Mouse (Mus musculus): Measurements from ENCODE around the gene Ppp1r27.
"Not testable (repeated sequence)": the region's sequence is repeated elsewhere in the genome, so short reads cannot be mapped to it uniquely, and the experiment has no call there.

Gene Ppp1r27

DNA sequence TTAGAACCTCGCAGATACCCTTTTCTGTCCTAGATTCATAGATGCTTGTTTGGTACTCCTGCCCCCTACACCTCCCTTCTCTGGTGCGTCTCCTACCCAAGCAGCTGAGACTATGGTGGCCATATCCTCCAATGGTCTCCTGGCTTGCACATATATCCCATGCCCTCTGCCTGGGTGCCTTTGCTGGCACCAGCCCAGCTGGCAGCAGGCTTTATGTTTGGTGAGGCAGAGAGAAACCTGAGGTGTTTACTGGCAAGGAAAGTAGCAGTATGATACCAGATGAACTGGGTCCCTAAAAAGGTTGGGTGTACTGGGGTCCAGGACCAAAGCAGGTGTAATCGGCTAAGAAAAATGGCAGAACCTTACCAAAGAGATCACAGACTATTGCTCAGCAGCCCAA is 5.0 kb downstream of the Ppp1r27 start:
- DNase-seq (ENCODE audit: low spot score): no peak

DNA sequence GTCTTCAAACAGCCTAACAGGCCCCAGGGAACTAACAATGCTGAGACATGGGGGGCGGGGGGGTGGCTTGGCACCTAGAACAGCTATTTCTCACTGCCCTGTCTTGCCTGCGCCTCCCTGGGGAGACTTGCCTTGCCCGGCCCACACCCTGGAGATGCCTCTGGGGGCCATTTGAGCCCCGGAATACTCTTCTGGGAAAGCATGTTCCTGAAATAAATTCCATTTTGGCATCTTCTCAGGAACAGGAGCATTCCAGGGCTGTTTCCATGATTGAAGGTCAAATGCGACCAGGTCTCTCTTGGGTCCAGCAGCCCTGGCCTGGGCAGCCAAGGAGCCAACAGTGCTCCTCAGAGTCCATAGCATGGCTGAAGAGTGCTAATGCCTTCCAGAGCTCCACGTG is 8.6 kb downstream of the Ppp1r27 start:
- no peak for DNase-seq (ENCODE audit: low spot score)

DNA sequence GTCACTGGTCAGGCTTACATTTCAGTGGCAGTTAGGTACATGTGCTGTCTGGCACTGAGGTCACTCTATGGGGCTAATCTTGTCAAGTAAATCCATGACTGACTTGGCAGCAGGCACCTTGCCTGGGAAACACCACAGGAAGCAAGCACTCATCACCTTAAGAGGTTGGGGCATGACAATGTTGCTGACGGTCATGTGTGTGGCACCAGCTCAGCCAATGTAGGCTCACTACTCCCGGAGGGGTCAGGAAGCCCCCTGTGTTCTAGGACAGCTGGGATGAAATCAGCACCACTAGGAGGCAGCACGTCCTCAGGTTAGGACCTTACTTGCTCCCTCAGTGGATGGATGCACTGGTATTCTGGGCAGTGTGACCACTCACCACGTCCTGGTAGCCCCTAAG is 9.0 kb downstream of the Ppp1r27 start:
- DNase-seq (ENCODE audit: low spot score): no peak

DNA sequence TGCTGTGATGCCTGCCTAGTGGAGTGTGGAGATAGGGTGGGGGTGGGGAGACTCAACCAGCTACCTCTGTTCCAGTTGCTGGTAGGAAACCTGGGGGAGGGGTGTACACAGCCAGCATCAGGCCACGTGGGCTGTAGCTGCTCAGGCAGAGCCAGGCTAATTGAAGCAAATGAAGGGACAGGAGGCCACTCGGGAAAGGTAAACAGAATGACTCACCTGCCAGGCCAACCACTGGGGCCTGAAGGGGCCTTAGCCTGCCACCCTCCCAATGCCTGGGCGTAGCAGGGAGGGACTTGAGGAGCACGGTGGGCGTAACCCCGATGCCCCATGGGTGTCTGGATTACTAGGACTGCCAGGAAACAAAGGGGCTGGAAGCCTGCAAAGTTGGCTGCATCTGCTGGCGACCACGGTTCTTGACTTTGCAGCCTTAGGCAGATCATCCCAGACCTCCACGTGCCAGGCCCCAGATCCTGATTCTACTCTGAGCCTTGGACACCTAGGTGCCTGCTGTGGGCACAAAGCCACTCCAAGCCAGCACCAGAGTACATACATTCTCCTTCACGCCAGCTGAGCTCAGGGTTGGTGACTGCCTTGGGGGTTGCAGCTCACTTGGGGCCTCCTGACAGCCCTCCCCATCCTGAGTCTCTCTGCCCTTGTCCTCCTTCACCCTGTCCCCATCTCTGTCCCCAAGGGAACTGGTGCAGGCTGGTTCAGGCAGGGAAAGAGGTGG is 11.5 kb downstream of the Ppp1r27 start:
- peak; percentile 72 for DNase-seq (ENCODE audit: low spot score)

DNA sequence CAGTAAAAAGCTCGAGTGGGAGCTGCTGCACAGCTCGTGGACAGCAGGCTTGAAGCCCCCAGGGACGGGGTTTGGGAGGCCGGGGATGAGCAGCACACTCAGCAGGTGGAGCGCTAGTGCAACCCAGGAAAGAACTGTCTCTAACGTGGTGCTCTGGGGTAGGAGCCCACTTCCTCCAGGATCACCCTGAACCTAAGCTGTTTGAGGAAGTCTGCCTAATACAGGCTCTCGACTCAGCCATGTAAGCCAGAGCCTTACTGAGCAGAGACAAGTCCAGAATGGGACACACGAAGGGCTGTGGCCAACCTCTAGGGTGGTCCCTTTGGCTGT is 12.0 kb downstream of the Ppp1r27 start:
- DNase-seq (ENCODE audit: low spot score): no peak

DNA sequence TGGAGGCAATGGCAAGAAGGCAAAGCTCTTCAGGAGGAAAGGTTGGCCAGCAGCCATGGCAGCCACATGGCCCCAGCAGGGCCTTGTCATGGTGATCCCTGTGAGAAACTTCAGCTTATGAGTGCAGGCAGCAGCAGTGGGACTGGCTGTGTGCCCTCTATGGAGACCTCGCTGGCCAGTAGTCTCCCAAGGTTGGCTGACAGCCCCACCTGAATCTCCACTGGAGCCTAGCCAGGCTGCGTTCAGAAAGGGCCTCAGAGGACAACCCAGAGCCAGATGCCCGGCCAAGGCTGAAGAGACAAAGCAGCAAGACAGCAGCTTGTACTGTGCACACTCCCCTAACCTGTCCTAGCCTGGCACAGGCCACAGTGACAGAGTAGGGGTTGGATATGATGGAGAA is 12.4 kb downstream of the Ppp1r27 start:
- DNase-seq (ENCODE audit: low spot score): peak; percentile 40

DNA sequence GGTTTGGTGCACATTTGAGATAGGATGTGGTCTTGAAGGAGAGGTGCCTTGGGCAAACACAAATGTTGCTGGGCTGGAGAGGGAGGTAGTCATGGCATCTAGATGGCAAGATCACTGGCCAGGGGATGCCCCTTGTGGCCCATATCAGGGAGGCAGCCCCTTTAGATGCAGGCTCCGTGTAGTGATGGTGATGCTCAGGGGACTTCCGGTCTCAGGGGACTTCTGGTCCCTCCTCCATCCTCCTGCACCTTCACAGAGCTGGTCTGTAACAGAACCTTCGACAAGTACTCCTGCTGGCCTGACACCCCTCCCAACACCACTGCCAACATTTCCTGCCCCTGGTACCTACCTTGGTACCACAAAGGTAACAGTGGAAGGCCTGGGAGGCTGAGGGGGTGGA is 15.1 kb downstream of the Ppp1r27 start:
- DNase-seq (ENCODE audit: low spot score): no peak

DNA sequence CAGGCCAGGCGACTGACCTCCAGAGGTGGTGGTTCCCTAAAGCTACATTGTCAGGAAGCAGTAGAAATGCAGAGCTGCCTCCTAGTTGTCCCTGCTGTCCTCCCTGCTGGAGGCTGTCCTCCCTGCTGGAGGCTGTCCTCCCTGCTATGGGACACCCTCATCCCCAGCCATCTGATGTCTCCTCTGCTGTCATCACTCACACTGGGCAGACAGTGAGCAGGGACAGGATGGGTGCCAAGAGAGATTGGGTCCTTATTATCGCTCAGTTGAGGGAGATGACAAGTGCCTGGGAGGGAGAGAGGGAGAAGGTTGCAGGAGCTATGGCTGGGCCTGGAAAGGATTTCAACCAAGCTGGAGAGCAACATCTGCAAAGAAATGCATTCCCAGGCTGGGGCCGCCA is 15.8 kb downstream of the Ppp1r27 start:
- no peak for DNase-seq (ENCODE audit: low spot score)

DNA sequence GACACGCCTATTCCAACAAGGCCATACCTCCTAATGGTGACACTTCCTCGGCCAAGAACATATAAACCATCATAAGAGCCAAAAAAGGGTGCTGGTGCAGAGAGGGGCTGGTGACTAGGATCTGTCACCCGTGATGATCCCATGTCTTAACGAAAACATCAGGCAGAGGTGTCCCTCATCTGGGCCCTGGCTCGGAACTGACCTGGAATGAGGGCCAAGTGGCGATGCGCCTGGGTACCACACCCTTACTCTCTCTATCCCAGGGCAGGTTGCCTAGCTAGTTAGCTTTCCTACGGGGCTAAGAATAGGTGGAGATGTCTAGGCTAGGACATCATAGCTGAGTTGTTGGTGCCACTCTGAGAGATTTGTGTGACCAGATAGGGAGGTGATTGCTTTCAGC is 16.8 kb downstream of the Ppp1r27 start:
- DNase-seq (ENCODE audit: low spot score): no peak

DNA sequence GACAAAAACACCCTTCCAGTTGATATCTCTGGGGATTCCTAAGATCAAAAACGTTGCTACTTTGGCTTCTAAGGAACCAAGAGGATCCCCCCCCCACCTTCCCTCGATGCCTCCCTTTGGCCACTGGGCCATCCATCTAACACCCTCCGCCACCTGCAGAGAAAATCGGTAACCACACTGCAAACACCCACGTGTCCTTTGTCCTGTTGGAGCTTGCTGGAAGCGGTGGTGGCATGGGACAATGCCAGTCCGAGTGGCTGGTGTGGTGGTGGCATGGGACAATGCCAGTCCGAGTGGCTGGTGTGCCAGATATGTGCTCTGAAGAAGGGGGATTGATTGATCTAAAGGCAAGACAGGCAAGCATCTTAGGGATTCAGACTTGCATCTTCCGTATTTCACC is 19.3 kb downstream of the Ppp1r27 start:
- DNase-seq (ENCODE audit: low spot score): no peak

DNA sequence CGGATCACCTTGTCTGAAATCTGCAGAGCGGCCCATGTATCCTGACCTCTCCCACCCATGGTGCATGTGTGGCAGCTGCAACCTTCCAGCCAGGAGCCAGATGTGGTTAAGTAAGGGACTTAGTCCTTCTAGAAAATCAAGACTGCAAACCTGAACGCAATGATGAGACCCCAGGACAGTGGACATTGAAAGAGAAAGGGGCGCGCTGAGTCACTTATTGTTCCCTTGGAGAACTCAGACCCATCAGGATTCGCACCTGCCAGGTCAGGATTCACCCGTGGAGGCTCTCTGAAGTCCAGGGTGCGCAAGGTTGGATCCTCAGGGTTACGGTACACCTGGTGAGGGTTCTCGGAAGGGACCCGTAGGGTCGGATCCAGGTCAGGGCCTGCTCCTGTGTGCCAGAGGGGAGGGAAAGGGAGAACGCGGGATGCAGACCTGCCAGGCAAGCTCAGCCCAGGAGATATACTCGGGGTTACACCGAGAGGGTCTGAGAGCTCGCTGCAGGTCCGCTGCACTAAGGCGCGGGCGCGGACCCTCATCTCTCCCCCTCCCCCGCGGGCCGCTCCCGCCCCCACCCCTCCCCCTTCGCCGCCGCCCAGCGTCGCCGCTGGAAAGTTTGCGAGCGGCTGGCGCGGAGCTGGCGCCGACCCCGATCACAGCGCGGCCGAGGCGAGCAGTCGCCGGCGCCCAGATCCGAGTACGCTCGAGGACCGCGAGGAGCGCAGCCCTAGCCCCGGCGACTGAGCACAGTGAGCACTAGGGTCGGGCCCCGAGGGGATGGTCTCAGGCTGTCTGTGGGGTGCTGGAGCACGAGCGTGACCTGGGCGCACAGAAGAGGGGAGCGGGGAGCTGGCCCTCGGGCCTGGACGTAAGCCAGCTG is 20.6 kb downstream of the Ppp1r27 start, which contains the start of gene Gcgr:
Gcgr (plus strand) TSS at position 615 of the 880 bp plus-strand sequence.
- no peak for DNase-seq (ENCODE audit: low spot score)

DNA sequence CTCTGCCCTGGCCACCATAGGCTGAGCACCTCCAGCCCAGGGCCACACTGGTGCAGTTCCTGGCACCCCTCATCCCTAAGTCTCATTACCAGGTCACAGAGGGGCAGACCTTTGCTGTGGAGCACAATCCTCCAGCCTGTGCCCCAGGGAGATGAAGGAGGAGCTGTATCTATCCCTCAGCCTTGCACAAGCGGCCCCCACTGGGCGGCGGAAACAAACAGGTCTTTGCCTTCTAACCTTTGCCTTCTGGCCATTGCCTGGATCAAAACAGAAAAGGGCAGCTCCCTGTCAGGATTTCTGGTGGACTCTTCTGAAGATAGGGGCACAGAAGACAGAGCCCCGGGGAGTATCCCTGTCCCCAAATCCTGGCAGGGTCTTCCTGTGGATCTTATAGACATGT is 22.0 kb downstream of the Ppp1r27 start:
- DNase-seq (ENCODE audit: low spot score): no peak

DNA sequence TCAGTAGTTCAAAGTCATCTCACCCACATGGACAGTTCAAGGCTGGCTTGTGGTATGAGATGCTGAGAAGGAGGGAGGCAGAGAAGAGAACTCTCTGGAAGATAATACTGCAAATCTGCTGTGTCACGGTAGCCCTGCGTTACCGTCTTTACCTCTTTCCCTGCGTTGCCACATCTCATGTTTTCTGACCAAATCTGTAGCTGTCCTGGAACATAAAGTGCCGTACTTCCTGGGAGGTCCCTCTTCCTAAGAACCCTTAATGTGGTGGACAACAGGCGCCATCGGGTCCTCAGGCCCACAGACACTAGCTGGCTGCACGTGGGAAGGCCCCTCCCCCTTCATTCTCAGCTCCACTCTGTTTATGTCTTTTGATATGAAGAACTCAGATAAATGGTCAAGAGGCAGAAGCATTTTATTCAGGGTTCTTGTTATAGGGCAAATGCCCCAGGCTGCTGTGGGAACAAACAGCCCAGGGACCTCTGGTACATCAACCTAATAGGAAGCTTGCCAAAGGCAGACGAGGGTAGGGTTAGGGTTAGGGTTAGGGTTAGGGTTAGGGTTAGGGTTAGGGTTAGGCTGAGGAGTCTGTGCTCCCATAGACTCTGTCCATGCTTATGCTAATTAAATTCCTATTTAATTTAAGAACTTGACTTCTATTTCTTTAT is 23.1 kb downstream of the Ppp1r27 start:
- DNase-seq (ENCODE audit: low spot score): no peak

DNA sequence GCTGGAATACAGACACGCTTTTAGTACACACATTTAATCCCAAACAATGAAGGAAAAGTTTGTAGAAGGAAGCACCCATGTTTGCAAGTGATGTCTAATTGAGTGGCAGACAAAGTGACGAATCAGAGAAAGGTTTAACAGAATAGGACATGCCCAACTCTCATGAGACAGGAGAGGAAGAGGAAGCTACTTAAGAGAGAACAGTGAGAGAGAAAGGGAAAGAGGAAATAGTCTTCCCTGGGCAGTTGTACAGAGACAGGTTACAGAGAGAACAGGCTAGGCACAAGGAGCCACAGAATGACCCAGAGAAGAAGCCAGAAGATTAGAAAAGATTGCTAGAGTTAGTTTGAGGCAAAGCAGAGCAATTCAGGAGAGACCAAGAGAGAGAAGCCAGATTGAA is 25.0 kb downstream of the Ppp1r27 start:
- no peak for DNase-seq (ENCODE audit: low spot score)

DNA sequence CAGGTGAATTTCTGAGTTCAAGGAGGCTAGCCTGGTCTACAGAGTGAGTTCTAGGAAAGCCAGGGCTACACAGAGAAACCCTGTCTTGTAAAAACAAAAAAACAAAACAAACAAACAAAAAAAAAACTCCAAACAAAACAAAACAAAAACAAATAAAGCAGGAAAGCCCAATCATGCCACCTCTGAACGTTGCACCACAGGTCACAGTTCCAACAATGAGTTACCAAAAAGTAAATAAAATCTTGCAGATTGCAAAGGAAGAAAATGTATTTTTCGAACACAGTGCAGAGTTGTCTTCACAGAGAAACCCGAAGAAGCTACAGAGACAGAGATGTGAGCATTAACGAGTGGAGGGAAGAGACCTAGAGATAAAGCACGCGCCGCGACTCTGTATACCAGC is 28.4 kb downstream of the Ppp1r27 start:
- DNase-seq (ENCODE audit: low spot score): no peak

DNA sequence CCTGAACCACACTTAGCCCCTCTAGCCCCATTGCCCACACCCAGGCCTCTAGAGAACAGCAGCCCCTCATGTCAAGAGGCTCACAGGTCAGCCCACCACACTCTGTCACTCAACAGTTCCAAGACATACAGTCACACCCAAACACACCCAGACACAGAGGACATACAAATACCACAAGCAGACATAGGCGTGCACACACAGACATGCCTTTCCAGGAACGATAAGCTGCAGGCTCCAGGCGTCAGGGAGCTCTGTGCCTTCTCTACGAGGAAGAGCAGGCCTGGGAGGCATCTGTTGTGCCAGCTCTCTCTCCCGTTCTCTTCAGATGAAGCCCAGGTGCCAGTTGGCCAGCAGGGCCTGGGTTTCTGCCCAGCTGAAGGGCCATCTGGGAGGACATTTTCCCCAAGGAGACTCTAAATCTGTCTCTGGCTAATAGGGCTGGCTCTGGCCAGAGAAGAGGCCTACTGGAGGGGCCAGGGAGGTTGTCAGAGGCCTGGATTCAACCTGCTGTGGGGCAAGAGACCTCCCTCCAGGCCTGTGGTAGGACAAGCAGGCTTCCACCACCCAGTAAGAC is 29.9 kb downstream of the Ppp1r27 start:
- DNase-seq (ENCODE audit: low spot score): no peak

DNA sequence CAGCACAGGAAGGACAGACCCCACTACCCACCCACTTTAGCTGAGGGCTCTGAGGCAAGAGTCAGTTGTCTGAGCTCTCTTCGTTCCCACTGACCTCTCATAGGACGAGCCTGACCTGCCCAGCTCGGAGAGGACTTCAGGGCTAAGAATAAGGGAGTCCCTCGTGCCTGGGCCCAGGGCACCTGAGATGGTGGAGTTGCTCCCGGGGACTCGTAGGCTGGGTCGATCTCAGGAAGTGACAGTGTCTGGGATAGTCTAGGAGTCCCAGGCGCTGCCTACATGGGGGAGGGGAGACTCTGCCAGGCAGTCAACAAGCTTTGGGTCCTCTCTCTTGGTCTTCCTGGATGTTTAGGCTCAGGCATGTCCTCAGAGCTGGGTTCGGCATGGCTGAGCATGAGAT is 30.4 kb downstream of the Ppp1r27 start:
- no peak for DNase-seq (ENCODE audit: low spot score)

DNA sequence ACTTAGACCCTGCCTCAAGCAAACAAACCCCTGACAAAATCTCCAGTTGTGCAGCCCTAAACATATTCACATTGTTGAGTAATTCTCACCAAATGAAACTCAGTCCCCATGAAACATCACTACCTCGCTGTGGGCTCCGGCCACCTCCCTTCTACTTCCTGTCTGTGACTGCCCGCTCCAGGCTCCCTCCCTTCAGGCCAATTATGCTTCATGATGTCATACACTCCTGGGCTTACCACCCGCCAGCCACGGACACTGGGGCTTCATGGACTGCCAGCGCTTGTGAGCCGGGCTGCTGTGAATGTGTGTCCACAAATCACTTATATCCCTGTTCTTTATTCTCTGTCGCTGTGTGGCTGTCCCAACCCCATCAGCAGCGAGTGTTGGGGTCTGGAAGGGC is 31.2 kb downstream of the Ppp1r27 start:
- DNase-seq (ENCODE audit: low spot score): peak; percentile 39

DNA sequence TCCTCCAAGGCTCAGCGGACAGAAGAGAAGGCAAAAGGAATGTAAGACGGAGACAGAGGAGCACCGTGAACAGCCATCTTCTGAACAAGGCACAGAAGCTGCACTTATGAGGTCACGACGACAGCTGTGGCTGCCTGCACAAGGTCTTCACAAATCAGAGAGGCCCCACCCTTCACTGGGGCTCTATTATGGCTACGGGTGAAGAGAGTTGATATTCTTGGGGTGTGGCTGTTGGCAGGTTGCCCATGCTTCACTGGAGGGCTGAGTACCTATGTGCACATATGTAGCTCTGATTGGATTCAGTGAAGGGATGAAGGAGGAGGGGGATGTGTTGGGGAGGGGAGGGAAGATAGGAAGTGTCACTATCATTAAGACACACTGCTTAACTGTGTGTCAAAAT is 32.4 kb downstream of the Ppp1r27 start:
- no peak for DNase-seq (ENCODE audit: low spot score)

DNA sequence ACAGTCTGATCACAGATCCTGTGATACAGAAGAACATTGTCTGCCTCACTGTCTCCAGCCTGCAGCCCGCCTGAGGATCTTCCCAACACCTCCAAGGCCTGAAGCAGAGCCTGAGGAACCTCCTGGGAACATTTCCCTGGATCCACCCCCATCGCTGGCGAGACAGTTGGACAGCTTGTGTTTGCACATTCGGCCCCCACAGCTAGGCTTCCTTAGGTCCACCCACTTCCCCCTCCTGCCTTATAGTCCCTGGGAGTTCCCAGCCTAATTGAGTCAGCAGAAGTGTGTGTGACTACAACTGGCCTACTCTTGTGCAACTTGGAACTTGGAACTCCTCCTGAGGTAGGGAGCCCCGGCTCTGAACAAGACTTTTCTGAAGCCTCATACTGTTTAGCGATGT is 32.9 kb downstream of the Ppp1r27 start:
- DNase-seq (ENCODE audit: low spot score): peak; percentile 61

DNA sequence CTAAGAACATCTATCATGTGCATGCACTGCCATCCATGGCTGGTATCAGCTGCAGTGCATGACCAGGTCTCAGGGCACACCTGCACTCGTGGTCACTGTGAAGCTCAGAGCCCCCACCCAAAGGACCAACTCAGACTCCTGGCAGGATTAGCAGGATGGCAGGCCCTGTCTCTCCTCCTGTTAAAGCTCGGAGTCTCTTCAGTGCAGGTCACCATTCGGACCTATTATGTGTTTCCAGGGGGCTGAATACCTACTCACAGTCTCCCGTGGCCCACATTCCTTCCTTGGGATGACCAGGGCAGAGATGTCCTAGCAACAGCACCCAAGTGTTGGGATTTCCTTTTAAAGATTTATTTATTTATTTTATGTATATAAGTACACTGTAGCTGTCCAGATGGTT is 33.8 kb downstream of the Ppp1r27 start:
- DNase-seq (ENCODE audit: low spot score): no peak

DNA sequence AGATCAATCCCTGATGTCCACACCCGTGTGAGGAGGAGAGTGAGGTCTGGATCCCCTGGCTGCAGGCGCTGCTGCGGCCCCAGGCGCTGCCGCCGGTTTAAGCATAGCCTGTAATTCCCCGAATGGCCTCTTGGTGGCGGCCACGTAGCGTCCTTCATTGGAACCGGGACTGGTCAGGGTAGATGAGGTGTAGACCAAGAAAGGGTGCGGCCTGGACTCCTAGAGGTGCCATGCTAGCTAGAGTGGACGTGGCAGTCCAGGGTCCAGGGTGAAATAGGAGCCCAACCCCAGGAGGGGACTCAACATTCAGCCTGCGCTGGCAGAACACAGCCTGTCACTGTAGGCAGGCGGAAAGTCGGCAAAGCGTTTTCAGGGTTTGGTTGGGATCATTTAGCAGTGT is 35.3 kb downstream of the Ppp1r27 start:
- DNase-seq (ENCODE audit: low spot score): peak; percentile 93

DNA sequence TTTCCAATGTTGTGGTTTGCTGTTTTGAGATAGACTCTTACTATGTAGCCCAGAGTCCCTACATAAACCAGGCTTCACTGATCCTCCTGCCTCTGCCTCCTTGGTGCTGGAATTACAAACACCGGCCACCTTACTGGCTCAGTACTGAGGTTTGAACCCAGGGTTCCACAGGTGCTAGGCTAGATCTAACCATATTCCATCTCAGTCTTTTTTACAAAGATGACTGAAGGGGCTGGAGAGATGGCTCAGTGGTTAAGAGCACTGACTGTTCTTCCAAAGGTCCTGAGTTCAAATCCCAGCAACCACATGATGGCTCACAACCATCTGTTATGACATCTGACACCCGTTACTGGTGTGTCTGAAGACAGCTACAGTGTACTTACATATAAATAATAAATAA is 36.7 kb downstream of the Ppp1r27 start:
- not testable (repeated sequence) for DNase-seq (ENCODE audit: low spot score)

All from urinary bladder, postnatal 14 days (tissue).